Mouse (Mus musculus): ENCODE results near the gene Lgr4. TPM values are rescaled to one million over a fixed set of nuclear protein-coding genes. Genes with fewer than 3 reads are reported as not detected.

Gene Lgr4
- polyA plus RNA-seq, 1 experiment from 2014 or later = 9.9 TPM

GRCm38 (mm10) chr2:109961174-109961573, 43.7 kb downstream of the Lgr4 start:
- H3K9ac ChIP-seq = no peak overlapping the region
- no peak overlapping the region for H3K4me2 ChIP-seq
- H3K27me3 ChIP-seq (replicated peaks) = no peaks in the 10 kb centered on the region
- no peaks in the 10 kb centered on the region for H3K9me3 ChIP-seq
- no peaks in the 10 kb centered on the region for H3K36me3 ChIP-seq
- H3K4me1 ChIP-seq = peaks cover 57% of the 10 kb centered on the region
- no peak overlapping the region for H3K27ac ChIP-seq (replicated peaks)
- ATAC-seq (ENCODE audit: extremely low read depth, insufficient number of reproducible peaks, low FRiP score, low TSS enrichment) = no peak
- H3K4me3 ChIP-seq = no peak overlapping the region
- 69% methylated on average over 4 of the region's 4 CpGs for WGBS

DNA sequence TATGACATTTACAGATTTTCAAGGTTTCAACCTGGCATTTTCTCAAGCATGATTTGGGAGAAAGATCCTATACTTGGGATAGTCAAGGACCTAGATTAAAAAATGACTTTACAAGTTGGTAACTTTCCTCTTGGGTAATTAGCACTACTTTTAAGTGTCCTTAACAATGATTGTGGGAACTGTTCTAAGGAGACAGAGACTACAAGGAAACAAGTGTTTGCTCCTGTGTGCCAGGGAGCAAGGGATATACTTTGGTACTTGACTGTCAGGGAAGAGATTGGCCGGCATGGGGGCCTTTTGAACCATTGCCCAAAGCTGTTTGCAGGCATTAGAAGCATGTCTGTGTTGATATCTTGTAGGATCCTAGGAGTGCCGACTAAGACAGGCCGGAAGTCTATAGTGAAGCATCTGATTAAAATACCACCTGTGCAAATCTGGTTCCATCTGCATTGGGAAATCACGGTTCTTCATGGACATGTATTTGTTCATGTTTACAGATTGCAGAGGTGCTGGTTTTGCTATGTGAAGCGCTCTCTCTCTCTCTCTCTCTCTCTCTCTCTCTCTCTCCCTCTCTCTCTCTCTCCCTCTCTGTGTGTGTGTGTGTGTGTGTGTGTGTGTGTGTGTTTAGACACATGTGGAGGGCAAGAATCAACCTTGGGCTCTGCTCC, 46.3 kb downstream of the Lgr4 start:
- WGBS = 65% methylated on average over 5 of the region's 5 CpGs

GRCm38 (mm10) chr2:109965753-109966420, 48.4 kb downstream of the Lgr4 start:
- H3K9ac ChIP-seq = no peak overlapping the region
- H3K27me3 ChIP-seq (replicated peaks) = no peaks in the 10 kb centered on the region
- H3K4me1 ChIP-seq = peaks cover 41% of the 10 kb centered on the region
- H3K4me3 ChIP-seq = no peak overlapping the region
- WGBS = 80% methylated on average over 9 of the region's 9 CpGs
- no peaks in the 10 kb centered on the region for H3K9me3 ChIP-seq
- H3K36me3 ChIP-seq = no peaks in the 10 kb centered on the region
- no peak overlapping the region for H3K4me2 ChIP-seq
- no peak overlapping the region for H3K27ac ChIP-seq (replicated peaks)
- no peak for ATAC-seq (ENCODE audit: extremely low read depth, insufficient number of reproducible peaks, low FRiP score, low TSS enrichment)

More for the DNA sequence above, 46.3 kb downstream of the Lgr4 start:
- no peaks in the 10 kb centered on the region for H3K9me3 ChIP-seq
- 0 out of 2 replicates have a peak overlapping the region, but pooled peaks have one; percentile 9 for H3K27ac ChIP-seq (replicated peaks)
- no peak overlapping the region for H3K9ac ChIP-seq
- H3K4me3 ChIP-seq = no peak overlapping the region
- ATAC-seq (ENCODE audit: extremely low read depth, insufficient number of reproducible peaks, low FRiP score, low TSS enrichment) = no peak
- no peak overlapping the region for H3K4me2 ChIP-seq
- no peaks in the 10 kb centered on the region for H3K36me3 ChIP-seq
- no peaks in the 10 kb centered on the region for H3K27me3 ChIP-seq (replicated peaks)
- H3K4me1 ChIP-seq = peaks cover 41% of the 10 kb centered on the region

DNA sequence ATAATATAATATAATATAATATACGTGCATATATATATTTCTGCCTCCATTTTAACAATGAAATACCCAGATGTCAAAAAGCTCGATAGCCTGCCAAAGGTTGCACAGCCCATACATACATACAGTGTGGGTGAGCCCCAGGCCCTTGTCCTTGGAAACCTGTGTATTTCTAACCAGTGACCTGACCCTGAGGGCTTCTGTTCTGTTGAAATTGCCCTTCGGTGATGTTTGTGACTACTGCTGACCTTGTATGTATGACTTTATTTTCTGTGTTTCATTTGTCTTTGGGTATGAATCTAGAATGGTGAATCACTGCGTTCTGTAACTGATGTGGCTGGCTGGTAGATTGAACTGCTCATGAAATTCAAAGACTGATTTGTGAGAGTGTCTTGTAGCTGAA, 49.4 kb downstream of the Lgr4 start:
- Histone ChIP-seq H3K27me3 (replicated peaks) (no peaks in the 10 kb centered on the region), H3K9ac (no peak overlapping the region)
- 94% methylated on average over 4 of the region's 4 CpGs for WGBS

GRCm38 (mm10) chr2:109969381-109969780, 51.9 kb downstream of the Lgr4 start:
- 78% methylated on average over 3 of the region's 3 CpGs for WGBS
- H3K4me2 ChIP-seq = peak overlapping the region; percentile 53
- 0 out of 2 replicates have a peak overlapping the region, but pooled peaks have one; percentile 52 for H3K9ac ChIP-seq
- H3K4me1 ChIP-seq = peaks cover 38% of the 10 kb centered on the region
- H3K4me3 ChIP-seq = 0 out of 2 replicates have a peak overlapping the region, but pooled peaks have one; percentile 17
- no peaks in the 10 kb centered on the region for H3K9me3 ChIP-seq
- H3K36me3 ChIP-seq = no peaks in the 10 kb centered on the region
- peak overlapping the region; percentile 56 for H3K27ac ChIP-seq (replicated peaks)
- no peaks in the 10 kb centered on the region for H3K27me3 ChIP-seq (replicated peaks)
- ATAC-seq (ENCODE audit: extremely low read depth, insufficient number of reproducible peaks, low FRiP score, low TSS enrichment) = no peak

More for the DNA sequence above, 49.4 kb downstream of the Lgr4 start:
- no peak overlapping the region for H3K4me2 ChIP-seq
- no peak overlapping the region for H3K4me3 ChIP-seq
- peaks cover 39% of the 10 kb centered on the region for H3K4me1 ChIP-seq
- no peak for ATAC-seq (ENCODE audit: extremely low read depth, insufficient number of reproducible peaks, low FRiP score, low TSS enrichment)
- no peaks in the 10 kb centered on the region for H3K36me3 ChIP-seq
- H3K27ac ChIP-seq (replicated peaks) = no peak overlapping the region
- no peaks in the 10 kb centered on the region for H3K9me3 ChIP-seq

GRCm38 (mm10) chr2:109969926-109970532, 52.6 kb downstream of the Lgr4 start:
- 40% methylated on average over 10 of the region's 10 CpGs for WGBS
- Histone ChIP-seq H3K27me3 (replicated peaks) (no peaks in the 10 kb centered on the region), H3K27ac (replicated peaks) (peak overlapping the region; percentile 56), H3K4me2 (peak overlapping the region; percentile 53), H3K4me3 (peak overlapping the region; percentile 17), H3K9me3 (no peaks in the 10 kb centered on the region), H3K36me3 (no peaks in the 10 kb centered on the region), H3K9ac (0 out of 2 replicates have a peak overlapping the region, but pooled peaks have one; percentile 52), H3K4me1 (peaks cover 44% of the 10 kb centered on the region)
- no peak for ATAC-seq (ENCODE audit: extremely low read depth, insufficient number of reproducible peaks, low FRiP score, low TSS enrichment)

GRCm38 (mm10) chr2:109970744-109971410, 53.4 kb downstream of the Lgr4 start:
- Histone ChIP-seq H3K27ac (replicated peaks) (no peak overlapping the region), H3K27me3 (replicated peaks) (no peaks in the 10 kb centered on the region), H3K4me1 (peaks cover 44% of the 10 kb centered on the region), H3K9me3 (no peaks in the 10 kb centered on the region), H3K4me2 (peak overlapping the region; percentile 30), H3K36me3 (0 out of 2 replicates have a peak, but pooled peaks cover 6% of the 10 kb centered on the region), H3K9ac (no peak overlapping the region), H3K4me3 (no peak overlapping the region)
- ATAC-seq (ENCODE audit: extremely low read depth, insufficient number of reproducible peaks, low FRiP score, low TSS enrichment) = no peak
- WGBS = 39% methylated on average over 8 of the region's 8 CpGs

DNA sequence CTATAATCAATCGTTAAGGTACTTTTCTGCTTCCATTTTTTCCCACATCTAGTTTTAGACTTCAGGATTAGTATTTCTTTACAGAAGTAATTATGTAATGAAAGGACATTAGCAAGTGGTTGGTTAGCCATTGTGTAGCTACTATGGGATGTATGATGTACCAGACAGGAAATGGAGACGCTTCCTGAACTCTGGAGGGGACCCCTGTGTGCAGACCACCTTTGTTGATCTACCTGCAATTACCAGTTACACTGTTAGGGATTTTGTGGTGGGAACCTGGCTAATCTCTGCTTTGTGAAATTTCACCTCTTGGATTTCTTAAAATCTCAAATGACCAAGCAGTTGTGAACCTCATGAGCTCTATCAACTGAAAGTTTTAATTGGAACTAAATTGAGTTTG, 54.9 kb downstream of the Lgr4 start:
- H3K9ac ChIP-seq = no peak overlapping the region
- no peaks in the 10 kb centered on the region for H3K9me3 ChIP-seq
- no peak overlapping the region for H3K4me3 ChIP-seq
- H3K27me3 ChIP-seq (replicated peaks) = no peaks in the 10 kb centered on the region
- 86% methylated on average over 2 of the region's 2 CpGs for whole genome bisulfite sequencing
- no peak overlapping the region for H3K27ac ChIP-seq (replicated peaks)
- ATAC-seq (ENCODE audit: extremely low read depth, insufficient number of reproducible peaks, low FRiP score, low TSS enrichment) = no peak
- H3K4me2 ChIP-seq = no peak overlapping the region
- peaks cover 44% of the 10 kb centered on the region for H3K4me1 ChIP-seq
- 0 out of 2 replicates have a peak, but pooled peaks cover 6% of the 10 kb centered on the region for H3K36me3 ChIP-seq

DNA sequence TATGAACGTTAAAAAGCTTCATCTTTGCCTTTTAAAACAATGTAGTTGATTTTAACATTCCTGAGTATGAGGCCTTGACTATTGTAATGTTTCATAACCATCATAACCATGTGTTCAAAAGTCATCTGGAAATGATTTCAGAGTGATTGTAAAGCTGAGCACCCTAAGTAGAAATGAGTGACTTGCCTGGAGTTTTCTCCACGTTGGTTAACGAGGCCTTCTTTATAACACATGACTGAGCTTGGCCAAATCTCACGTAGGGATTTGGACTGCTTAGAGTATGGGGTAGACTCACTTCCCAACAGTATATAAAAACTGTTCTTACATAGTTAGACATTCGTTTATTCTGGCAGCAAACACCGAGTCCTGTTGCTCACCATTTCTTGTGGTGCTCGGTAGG, 55.5 kb downstream of the Lgr4 start:
- no peaks in the 10 kb centered on the region for H3K27me3 ChIP-seq (replicated peaks)
- no peak overlapping the region for H3K9ac ChIP-seq
- H3K4me3 ChIP-seq = no peak overlapping the region
- no peak for ATAC-seq (ENCODE audit: extremely low read depth, insufficient number of reproducible peaks, low FRiP score, low TSS enrichment)
- 76% methylated on average over 7 of the region's 7 CpGs for WGBS
- H3K27ac ChIP-seq (replicated peaks) = no peak overlapping the region
- H3K4me2 ChIP-seq = no peak overlapping the region
- peaks cover 44% of the 10 kb centered on the region for H3K4me1 ChIP-seq
- H3K36me3 ChIP-seq = 0 out of 2 replicates have a peak, but pooled peaks cover 6% of the 10 kb centered on the region
- no peaks in the 10 kb centered on the region for H3K9me3 ChIP-seq

GRCm38 (mm10) chr2:109974807-109975206, 57.4 kb downstream of the Lgr4 start:
- no peak overlapping the region for H3K4me2 ChIP-seq
- 0 out of 2 replicates have a peak, but pooled peaks cover 6% of the 10 kb centered on the region for H3K36me3 ChIP-seq
- H3K27me3 ChIP-seq (replicated peaks) = no peaks in the 10 kb centered on the region
- H3K4me3 ChIP-seq = no peak overlapping the region
- H3K4me1 ChIP-seq = peaks cover 38% of the 10 kb centered on the region
- H3K9me3 ChIP-seq = no peaks in the 10 kb centered on the region
- WGBS = 74% methylated on average over 7 of the region's 7 CpGs
- no peak for ATAC-seq (ENCODE audit: extremely low read depth, insufficient number of reproducible peaks, low FRiP score, low TSS enrichment)
- no peak overlapping the region for H3K27ac ChIP-seq (replicated peaks)
- no peak overlapping the region for H3K9ac ChIP-seq

GRCm38 (mm10) chr2:109976181-109976580, 58.7 kb downstream of the Lgr4 start:
- no peaks in the 10 kb centered on the region for H3K9me3 ChIP-seq
- H3K4me1 ChIP-seq = peaks cover 36% of the 10 kb centered on the region
- H3K36me3 ChIP-seq = 0 out of 2 replicates have a peak, but pooled peaks cover 6% of the 10 kb centered on the region
- no peak overlapping the region for H3K27ac ChIP-seq (replicated peaks)
- WGBS = 90% methylated on average over 2 of the region's 2 CpGs
- no peaks in the 10 kb centered on the region for H3K27me3 ChIP-seq (replicated peaks)
- no peak overlapping the region for H3K4me3 ChIP-seq
- no peak overlapping the region for H3K9ac ChIP-seq
- H3K4me2 ChIP-seq = no peak overlapping the region
- ATAC-seq (ENCODE audit: extremely low read depth, insufficient number of reproducible peaks, low FRiP score, low TSS enrichment) = no peak

Data from heart, embryonic 13.5 days (tissue).